Mouse (Mus musculus) R1 (cell line): Measurements from ENCODE around the gene Troap.
A peak's percentile ranks its signal among the peaks of the same experiment; 100 is the strongest.

Source experiments
- DNase-seq: peaks from one replicate; pipeline ENCODE4 v3.0.0-alpha.2; 2018; ENCODE audit warnings: low read depth, low spot score

The Troap gene

DNA sequence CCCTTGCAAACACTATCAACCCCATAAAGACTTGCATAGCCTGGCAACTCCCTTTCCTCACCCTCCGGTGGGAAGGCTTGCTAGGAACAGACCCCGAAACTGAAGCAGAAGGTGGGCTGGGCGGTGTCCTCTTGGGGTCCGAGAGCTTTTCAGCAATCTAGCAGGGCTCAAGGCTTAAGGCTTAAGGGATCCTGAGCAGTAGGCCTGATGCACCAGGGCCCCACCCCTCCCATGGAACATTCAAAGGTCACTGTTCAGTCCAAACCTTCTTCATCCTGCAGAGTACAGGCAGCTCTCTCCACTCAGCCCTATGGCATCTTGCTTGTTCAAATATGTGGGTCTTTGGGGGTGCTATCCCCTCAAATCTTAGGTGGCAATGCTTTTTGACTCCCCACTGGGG lies 11.6 kb downstream of the Troap start:
- no peak for DNase-seq

DNA sequence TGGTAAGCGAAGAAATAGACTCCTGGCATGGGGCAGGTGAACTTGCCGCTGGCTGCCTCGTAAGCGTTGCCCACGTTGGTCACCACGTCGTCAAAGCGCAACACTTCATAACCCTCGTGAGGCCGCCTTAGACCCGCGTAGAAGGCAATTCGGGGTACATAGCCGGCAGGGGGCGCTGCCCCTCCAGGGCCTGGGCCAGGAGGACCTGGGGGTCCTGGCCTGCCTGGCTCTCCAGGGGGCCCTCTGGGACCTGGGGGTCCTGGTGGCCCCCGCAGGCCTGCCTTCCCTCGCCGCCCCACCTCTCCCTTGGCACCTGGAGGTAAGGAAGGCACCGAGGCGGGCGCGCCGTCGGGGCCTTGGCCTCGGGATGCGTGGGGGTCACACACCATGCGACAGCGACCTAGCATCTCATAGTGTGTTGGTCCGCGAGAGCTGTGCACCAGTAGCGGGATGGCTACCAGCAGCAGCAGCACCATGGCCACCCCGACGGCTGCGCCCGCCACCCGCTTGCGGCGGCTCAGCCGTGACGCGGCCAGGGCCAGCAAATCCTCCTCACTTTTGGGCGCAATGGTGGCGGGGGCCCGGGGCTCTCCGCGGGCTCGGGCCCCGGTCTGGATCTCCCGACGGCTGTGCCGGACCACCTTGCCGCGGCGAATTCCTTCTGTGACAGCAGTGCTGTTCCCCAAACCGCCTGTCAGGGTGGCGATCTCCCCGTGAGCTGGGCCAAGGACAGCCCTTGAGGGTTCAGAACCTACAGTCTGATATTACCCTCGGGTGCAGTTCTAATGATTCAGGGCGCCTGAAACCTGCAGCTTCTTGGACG lies 13.1 kb downstream of the Troap start, which contains the start of gene C1ql4:
Gene C1ql4 (minus strand): TSS at position 565 of the 823 bp plus-strand sequence.
- DNase-seq = peak; percentile 74

DNA sequence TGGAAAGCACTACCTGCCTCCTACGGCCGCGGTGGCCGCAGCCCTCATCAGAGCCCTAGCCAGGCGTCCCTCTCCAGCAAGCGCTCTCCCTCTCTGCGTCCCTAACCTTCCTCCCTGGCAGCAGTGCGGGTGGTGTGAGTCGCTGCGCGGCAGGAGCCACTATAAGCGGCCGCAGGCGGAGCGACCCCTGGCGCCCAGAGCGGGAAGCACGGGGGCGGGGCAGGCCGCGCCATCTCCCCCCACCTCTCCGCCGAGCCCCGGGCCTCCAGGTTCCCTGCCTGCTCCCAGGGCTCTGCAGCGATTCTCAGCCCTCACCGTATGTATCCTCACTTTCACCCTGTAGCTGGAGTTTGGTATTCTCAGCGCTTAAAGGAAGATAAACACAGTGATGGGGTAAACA lies 13.9 kb downstream of the Troap start:
- DNase-seq = peak; percentile 89

GRCm38 (mm10) chr15:99089069-99089468 lies 14.7 kb downstream of the Troap start:
- DNase-seq = no peak

GRCm38 (mm10) chr15:99092870-99093269 lies 18.5 kb downstream of the Troap start, which contains the start of gene Dnajc22:
TSS of gene Dnajc22 (plus strand) at chr15:99093170.
- DNase-seq = no peak

DNA sequence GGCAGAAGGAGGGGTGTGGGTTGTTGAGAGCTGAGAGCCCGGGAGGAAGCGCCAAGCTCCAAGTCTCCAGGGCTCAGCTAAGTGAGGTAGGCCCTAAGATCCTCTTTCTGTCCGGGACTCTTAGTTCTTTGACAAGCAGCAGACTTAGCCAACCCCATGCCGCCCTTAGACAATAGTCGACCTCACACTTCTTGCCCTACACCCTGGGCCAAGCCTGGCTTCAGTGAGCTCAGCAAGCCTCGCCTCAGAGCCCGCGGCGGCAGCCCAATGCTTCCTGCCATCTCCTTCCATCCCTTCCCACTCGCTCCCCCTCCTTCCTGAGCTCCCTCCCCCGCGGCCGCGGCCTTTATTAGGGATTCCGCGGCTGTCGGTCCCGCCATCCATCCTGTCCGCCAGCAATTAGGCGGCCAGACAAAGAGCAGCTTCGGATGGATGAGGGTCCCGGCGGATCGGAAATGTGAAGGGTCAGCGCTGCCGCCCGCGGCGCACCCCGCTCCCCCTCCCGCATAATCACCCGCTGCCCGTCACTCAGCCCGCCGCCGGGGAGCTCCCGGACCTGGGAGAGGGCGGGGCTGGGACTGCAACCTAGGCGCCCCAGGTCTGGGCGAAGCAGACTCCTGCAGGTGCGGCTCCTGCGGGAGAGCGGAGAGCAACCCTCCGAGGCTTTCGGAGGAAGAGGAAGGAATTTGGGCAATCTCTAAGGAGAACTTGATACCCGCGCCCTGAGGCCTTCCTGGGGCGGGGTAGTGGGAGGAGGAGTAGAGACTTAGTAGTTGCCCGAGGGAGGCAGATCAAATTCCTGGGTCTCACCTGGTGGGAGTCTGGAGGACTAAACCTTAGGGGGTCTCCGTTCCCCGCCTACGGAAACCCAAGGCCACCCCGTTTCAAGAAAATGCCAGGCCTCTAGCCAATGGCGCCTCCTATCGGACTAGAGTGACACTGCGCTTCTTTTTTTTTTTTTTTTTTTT lies 19.2 kb downstream of the Troap start:
- peak; percentile 86 for DNase-seq

- peak; percentile 42 for DNase-seq
Observed at GRCm38 (mm10) chr15:99094631-99095270, 20.4 kb downstream of the Troap start.

GRCm38 (mm10) chr15:99095356-99095755 lies 21.0 kb downstream of the Troap start:
- DNase-seq = no peak

DNA sequence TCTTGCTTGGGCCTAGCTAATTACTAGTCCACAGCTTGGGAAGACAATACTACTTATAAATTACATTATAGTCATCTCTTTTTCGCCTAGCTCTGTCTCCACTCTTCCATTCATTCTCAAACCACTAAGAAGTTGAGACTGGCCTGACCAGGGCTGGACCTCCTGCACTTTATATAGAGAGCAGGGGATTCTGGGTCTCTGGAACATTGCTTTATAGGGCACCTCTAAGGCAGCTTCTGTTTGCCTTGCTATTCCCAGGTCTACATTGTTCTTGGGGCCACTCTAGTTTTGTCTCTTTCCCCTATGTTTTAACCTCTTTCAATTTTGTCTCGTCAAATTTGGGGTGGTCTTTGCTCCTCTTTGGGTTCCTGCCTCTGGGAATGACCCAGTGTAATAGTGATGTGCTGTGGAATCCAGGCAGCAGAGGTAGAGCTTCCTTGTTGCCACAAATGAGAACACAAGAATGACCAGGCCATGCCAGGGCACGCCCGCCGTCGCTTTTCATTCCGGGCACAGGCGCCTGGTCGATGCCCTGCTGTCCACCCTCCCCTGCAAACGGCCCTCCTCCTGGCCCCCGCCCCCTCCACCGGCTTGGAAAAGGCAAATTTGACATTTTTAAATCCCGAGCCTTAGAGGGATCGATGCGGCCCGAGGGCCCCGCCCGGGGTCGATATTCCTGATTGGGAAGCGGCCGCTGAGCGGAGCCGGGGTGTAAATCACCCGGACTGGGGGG lies 21.9 kb downstream of the Troap start:
- DNase-seq = no peak

- peak; percentile 33 for DNase-seq
Observed at GRCm38 (mm10) chr15:99096831-99097500, 22.6 kb downstream of the Troap start.

DNA sequence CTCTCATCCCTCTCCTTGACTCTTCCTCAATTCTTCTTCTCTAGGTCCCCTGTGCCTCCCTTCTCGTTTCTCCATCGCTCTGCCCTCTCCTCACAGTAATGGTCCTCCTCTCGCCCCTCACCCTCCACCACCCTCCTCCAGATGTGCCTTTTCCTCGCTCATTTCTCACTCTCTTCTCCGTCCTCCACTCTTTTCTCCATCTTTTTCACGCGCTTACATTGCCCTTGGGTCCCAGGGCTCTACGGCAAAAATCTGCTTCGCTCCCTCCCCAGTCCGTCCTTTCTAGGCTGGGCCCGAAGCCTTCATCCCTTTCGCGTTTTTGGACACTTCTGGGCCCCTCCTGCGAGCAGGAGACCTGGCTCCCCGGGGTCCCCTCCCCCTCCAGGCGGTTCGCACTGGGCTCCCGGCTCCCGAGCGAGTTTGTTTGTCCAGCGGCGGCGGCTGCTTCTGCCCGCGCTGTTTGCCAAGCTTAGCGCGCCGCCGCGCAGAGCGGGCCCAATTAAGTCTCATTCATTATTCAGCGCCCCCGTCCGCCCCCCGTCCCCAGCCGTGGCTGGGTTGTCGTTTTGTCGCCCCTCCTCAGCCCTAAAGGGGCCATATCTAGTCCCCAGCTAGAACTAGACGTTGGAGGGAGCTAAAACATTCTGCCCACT lies 23.6 kb downstream of the Troap start:
- DNase-seq = peak; percentile 23

DNA sequence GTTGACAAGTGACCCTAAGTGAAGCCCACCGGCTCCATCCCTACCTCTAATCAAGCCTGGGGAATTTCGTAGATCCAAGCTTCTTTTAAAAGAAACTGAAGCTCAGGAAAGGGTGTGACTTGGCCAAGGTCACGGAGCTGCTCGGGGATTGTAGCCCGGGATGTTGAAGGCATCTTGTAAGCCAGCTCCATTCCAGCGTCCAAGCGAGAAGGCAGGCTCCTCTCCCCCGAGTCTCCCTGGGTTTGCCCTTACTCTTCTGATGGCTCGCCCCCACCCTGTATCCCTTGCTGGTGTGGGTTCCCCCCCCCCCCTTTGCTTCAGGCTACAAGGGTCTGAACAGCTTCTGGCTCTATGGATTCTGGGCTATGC lies 24.1 kb downstream of the Troap start:
- peak; percentile 52 for DNase-seq

DNA sequence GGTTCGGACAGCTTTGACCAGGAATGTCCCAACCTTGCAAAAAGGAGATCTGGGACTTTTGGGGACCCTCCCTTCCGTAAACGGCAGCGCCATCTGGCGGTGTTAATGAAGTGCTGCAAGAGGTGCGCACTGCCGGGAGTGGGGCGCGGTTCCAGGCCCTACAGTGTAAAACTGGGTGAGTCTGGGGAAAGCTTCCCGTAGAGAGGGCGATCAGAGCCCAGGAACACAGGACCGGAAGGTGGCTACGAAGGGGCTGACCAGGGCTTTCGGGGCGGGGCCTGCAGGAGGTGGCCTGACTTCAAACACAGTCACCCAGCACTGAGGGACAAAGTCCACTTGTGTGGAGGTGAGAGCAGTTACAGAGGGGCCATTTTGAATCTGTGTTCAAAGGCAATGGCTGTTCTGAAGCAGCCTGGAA lies 24.8 kb downstream of the Troap start:
- DNase-seq = peak; percentile 86

DNA sequence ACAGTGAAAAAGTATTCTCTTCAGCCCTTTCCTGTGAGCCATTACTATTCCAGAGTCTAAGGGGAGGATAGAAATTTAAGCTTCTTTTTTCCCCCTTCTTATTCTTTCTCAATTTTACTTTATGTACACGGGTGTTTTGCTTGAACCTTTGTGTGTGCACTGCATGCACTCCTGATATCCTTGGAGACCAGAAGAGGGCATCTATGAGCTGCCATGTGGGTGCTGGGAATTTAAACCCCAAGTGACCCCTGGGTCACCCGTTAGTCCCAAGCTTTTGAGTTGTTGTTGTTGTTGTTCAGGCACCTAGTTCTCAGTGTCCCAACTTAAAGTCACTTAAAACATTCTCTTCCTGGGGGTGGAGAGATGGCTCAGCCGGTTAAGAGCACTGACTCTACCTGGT lies 25.6 kb downstream of the Troap start:
- DNase-seq = peak; percentile 57

DNA sequence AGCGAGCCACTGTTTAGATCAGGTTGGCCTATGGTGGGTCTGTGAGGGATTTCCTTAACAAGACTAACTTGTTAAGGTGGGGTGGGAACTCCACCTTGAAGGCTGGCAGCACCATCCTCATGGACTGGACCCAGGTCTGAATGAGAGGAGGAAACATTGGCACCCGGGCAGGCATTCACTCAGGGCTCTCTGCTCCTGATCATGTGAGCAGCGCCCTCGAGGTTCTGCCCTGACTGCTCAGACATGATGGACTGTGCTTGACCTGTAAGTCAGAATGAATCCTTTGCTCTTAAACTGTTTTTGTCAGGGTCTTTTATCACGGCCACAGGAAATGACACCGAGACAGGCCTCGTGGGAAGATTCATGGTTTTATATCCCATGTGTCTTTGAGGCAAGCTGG lies 30.9 kb downstream of the Troap start:
- DNase-seq = no peak

GRCm38 (mm10) chr15:99107866-99108265 lies 33.5 kb downstream of the Troap start:
- DNase-seq = no peak

GRCm38 (mm10) chr15:99111139-99111538 lies 36.8 kb downstream of the Troap start:
- no peak for DNase-seq

DNA sequence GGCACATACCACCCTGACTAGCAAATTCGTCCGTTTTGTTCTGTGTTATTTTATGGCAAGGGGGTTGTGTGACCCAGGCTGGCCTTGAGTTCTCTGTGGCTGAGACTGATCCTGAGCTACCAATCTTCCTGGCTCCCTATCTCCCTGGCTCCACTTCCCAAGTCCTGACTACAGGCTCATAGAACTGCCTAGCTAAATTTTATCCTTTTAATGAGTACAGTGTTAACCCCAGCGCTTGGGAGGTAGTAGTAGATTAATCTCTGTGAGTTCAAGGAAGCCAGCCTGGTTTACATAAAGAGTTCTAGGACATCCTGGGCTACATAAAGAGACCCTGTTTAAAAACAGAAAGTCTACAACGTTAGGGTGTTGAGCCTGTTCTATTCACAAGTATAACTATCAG lies 37.4 kb downstream of the Troap start:
- DNase-seq = no peak

- DNase-seq = no peak
Observed at GRCm38 (mm10) chr15:99112843-99113395, 38.5 kb downstream of the Troap start.
